Mouse (Mus musculus) bone marrow macrophage, adult 2 months (primary cell): ENCODE results near the gene Slc35d3.

ENCODE experiments used
- CTCF ChIP-seq: IDR thresholded peaks from 2 replicates; pipeline ENCODE4 v1.5.1; 2012; ENCODE audit warnings: low read depth, mild to moderate bottlenecking, low read length, moderate library complexity
- POLR2A ChIP-seq: IDR thresholded peaks from 2 replicates; pipeline ENCODE4 v1.6.1; 2012; ENCODE audit warnings: mild to moderate bottlenecking, low read depth, low read length, borderline replicate concordance

- TF ChIP-seq CTCF = 0 out of 2 replicates have a peak, but pooled peaks have one; percentile 23
- TF ChIP-seq POLR2A = no peak
Measured at GRCm38 (mm10) chr10:19811436-19812172, 39.7 kb downstream of the Slc35d3 start.
